Mouse (Mus musculus) small intestine, adult 2 months (tissue): ENCODE data around the gene Gab2.

Experiments
- CTCF ChIP-seq: fragments of 200-500 bp; IDR thresholded peaks from 2 replicates; pipeline ENCODE4 v1.5.1; 2012; ENCODE audit warnings: low read depth, mild to moderate bottlenecking, control low read depth, inconsistent platforms, low read length, moderate library complexity, mixed read lengths; ENCODE audit not compliant: insufficient replicate concordance, insufficient read length; ENCODE audit errors: extremely low read depth
- POLR2A ChIP-seq: fragments of 200-500 bp; IDR thresholded peaks from 2 replicates; pipeline ENCODE4 v1.6.1; 2012; ENCODE audit warnings: low read depth, mild to moderate bottlenecking, control low read depth, inconsistent platforms, low read length, moderate library complexity

GRCm38 (mm10) chr7:97082219-97083101 is 1.1 kb downstream of the Gab2 start:
- TF ChIP-seq POLR2A = no peak; the same call in 1 of the 2 replicates
- TF ChIP-seq CTCF = peak; percentile 2; the same call in 1 of the 2 replicates
